Mouse (Mus musculus) fat pad, adult 2 months (tissue): ENCODE data around the gene Zbtb46.

ENCODE experiments used
- DNase-seq: peaks from one replicate; pipeline ENCODE4 v3.0.0-alpha.2; 2011; ENCODE audit warnings: low read depth, low spot score; ENCODE audit errors: extremely low read depth

Gene Zbtb46

DNA sequence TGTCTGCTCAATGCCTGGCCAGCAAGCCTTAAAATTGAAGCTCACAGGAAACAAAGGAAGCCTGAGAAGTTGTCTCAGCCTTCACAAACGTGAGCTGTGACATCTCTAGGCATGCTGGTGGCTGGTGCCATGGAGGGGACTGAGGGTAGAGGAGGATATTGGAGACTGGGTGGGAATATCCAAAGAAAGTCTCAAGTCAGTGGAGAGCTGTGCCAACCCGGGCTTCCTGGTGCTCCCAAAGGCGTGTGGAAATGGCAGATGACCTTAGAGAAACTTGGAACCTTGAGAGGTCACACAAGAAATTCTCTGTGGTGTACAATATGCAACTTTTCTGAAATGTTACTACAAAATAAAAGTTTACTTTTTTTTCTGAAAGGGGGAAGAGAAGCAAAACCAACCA lies 6.2 kb upstream of the Zbtb46 start:
- no peak for DNase-seq

DNA sequence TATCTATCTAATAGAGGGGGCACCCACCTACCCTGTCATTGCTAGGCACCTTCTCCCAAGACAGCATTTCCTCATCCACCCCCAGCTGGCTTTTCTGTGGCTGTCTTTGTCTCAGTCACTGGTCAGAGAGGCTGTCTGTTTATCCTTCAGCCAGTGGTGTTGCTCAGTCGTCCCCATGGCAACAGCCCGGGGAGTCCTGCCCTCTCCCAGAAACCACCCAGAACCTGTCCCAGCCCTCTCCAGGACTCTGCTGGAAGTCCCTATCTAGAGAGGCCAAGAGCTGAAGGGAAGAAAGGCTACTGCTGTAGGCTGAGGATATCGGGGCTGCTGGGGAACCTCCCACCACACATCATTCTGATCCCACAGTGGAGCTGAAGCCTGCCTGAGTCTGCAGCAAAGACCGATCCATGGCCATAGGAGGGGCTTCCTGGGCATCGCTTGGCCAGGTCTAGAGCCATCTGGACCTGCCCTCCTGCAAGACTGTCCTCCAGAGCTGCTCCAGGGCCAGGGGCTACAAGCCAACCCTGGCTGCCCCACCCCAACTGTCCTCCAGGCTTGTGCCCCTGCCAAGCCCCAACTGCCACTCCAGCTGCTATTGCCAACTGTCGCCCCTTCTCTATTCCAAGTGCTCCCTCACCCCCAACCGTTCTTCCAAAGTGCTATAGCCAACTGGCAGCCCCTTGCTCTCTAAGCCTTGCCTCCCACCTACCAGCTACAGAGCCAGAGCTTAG lies 3.9 kb upstream of the Zbtb46 start:
- DNase-seq: no peak

DNA sequence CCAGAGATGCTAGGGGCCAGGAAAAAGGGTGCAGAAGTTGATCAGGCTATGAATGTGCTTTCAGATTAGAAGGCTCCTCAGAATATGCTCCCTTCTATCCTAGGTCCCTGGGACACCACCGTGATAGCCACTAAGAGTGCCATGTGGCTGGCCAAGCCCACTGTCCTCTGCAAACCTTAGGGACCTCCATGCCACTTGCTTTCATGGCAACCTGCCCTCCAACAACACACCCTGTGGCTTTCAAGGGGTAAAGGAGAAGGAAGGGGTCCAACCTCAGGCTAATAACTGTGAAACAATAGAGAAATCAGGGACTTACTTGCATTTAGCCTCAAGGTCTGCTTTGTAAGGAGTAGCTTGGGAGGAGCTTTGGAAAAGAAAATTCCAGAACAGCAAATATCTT lies 3.4 kb upstream of the Zbtb46 start:
- no peak for DNase-seq

GRCm38 (mm10) chr2:181461536-181462100 lies 2.4 kb upstream of the Zbtb46 start:
- DNase-seq: no peak

- no peak for DNase-seq
Measured at GRCm38 (mm10) chr2:181459673-181460621, 721 bp upstream of the Zbtb46 start.

- no peak for DNase-seq
Measured at GRCm38 (mm10) chr2:181458411-181459152, 644 bp downstream of the Zbtb46 start.

DNA sequence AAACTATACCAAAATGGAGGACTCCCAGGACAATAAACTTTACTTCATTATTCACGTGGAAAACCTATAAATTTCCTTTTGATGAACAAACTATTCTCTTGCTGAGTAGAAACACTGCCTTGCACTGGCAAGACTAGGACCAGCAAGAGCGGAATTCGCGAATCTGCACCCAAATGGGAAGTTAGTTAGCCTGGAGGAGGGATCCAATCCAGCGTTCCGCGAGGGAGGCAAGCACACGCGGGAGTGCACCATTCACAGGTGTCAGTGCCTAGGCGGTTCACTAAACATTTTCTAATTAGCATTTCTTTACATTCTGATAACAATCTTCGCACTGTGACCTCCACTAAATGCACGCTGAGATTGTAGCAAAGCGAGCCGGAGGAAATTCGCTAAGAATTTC lies 1.4 kb downstream of the Zbtb46 start:
- no peak for DNase-seq

DNA sequence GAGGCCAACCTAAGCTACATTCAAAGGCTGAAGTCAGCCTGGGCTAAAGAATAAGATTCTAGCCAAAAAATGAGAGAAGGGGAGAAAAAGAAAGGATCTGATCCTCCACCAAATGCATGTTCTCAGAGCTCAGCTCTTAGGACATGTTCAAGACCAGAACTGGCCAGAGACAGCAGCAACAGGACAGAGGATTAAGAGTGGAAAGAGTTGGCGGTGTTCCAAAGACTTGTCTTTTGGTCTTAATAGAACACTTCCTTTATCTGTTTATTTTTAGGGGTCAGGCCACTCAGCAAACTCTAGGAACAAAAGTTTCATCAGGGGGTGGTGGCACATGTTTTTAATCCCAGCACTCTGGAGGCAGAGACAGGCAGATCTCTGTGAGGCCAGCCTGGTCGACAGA lies 3.3 kb downstream of the Zbtb46 start:
- DNase-seq: no peak

DNA sequence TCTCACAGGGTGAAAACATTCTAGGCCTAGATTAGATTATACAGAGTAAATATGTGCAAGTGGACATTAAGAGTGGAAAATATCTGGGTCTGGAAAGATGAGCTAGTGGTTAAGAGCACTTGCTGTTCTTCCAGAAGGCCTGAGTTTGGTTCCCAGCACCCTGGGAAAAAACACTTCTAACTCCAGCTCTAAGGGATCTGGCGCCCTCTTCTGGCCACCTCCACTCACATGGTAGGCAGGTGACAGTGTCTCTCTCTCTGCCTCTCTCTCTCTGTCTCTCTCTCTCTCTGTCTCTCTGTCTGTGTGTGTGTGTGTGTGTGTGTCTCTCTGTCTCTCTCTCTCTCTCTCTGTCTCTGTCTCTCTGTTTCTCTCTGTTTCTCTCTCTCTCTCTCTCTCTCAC lies 6.0 kb downstream of the Zbtb46 start:
- DNase-seq: no peak

GRCm38 (mm10) chr2:181452181-181452580 lies 7.0 kb downstream of the Zbtb46 start:
- no peak for DNase-seq

- no peak for DNase-seq
Measured at GRCm38 (mm10) chr2:181443016-181443415, 16.2 kb downstream of the Zbtb46 start.

GRCm38 (mm10) chr2:181438176-181438575 lies 21.1 kb downstream of the Zbtb46 start:
- no peak for DNase-seq

GRCm38 (mm10) chr2:181436246-181436645 lies 23.0 kb downstream of the Zbtb46 start:
- no peak for DNase-seq

GRCm38 (mm10) chr2:181423834-181424233 lies 35.4 kb downstream of the Zbtb46 start:
- DNase-seq: no peak

GRCm38 (mm10) chr2:181420903-181421638 lies 38.2 kb downstream of the Zbtb46 start:
- no peak for DNase-seq

GRCm38 (mm10) chr2:181420426-181420825 lies 38.8 kb downstream of the Zbtb46 start:
- DNase-seq: no peak

- no peak for DNase-seq
Measured at GRCm38 (mm10) chr2:181419359-181419758, 39.9 kb downstream of the Zbtb46 start.

DNA sequence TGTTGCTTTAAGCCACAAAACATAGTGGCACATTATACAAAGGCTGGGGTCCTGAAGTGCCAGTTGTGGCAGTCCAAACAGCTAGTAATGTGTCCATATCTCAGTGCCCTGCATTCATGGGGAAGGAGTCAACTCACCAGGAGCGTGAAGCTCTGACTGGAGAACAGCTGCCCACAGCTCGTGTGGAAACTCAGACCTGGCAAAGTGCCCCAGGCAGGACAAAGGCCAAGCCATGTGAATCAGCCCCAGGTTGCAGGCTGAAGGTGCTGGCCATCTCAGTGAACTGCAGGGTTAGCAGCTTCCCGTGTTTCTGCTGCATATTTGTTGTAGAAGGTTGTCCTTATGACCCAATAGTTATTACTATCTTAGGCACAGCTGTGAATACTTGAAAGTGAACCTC lies 43.3 kb downstream of the Zbtb46 start:
- DNase-seq: no peak

- no peak for DNase-seq
Measured at GRCm38 (mm10) chr2:181413141-181413540, 46.1 kb downstream of the Zbtb46 start.

- no peak for DNase-seq
Measured at GRCm38 (mm10) chr2:181410760-181411473, 48.3 kb downstream of the Zbtb46 start.
